Mouse (Mus musculus) layer of hippocampus, postnatal 25 days (tissue): ENCODE results near the gene Pacsin3. TPM values are rescaled to one million over a fixed set of nuclear protein-coding genes. Genes with fewer than 3 reads are reported as not detected.
"Not testable (repeated sequence)": the region's sequence is repeated elsewhere in the genome, so short reads cannot be mapped to it uniquely, and the experiment has no call there.

ENCODE experiments used
- DNase-seq, 2 experiments: peaks; one replicate each; pipeline ENCODE4 v3.0.0; 2022; ENCODE audit warnings: mixed read lengths in 2 of 2, low spot score in 1 of 2; ENCODE audit errors: extremely low spot score in 1 of 2
- total RNA-seq, 2 experiments: library from RNA; stranded (reverse); gene quantifications; 2 replicates each; pipeline ENCODE4 v1.2.3; 2021

The Pacsin3 gene
- 10 to 100 TPM; 25.9 to 30.6 TPM for total RNA-seq

- no peak for DNase-seq
Measured at GRCm38 (mm10) chr2:91255661-91256150, at the start of gene Pacsin3. TSS of gene Pacsin3 (plus strand) at chr2:91255954.

GRCm38 (mm10) chr2:91206254-91206775 lies 49.4 kb upstream of the Pacsin3 start:
- DNase-seq, result no peak

GRCm38 (mm10) chr2:91213311-91213710 lies 42.4 kb upstream of the Pacsin3 start:
- DNase-seq, result no peak

DNA sequence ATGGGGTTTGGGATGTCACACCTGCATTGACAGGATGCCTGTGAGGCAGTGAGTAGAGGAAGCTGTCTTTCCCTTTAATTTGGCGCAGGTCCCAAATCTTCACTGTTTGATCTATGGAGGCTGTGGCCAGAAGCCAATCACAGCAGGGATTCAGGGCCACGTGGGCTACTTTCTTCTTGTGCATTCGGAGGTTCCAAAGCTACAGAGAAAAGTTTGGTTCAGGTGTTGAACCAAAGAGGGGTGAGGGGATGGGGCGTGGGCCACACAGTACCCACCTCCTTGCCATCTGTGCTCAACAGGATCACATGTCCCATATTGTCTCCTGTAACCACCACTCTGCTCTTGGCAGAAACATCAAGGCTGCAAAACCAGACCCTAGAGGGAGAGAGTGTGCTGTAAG lies 38.7 kb upstream of the Pacsin3 start:
- DNase-seq, result no peak

- DNase-seq, result no peak
Measured at GRCm38 (mm10) chr2:91220501-91220900, 35.3 kb upstream of the Pacsin3 start.

GRCm38 (mm10) chr2:91223614-91224013 lies 32.1 kb upstream of the Pacsin3 start:
- no peak for DNase-seq

- no peak for DNase-seq
Measured at GRCm38 (mm10) chr2:91229735-91230134, 26.0 kb upstream of the Pacsin3 start.

- DNase-seq, result peak; percentile 76 to 80
Measured at GRCm38 (mm10) chr2:91236601-91237510, 18.9 kb upstream of the Pacsin3 start, which contains the start of gene Ddb2. TSS of gene Ddb2 (minus strand) at chr2:91236982.

DNA sequence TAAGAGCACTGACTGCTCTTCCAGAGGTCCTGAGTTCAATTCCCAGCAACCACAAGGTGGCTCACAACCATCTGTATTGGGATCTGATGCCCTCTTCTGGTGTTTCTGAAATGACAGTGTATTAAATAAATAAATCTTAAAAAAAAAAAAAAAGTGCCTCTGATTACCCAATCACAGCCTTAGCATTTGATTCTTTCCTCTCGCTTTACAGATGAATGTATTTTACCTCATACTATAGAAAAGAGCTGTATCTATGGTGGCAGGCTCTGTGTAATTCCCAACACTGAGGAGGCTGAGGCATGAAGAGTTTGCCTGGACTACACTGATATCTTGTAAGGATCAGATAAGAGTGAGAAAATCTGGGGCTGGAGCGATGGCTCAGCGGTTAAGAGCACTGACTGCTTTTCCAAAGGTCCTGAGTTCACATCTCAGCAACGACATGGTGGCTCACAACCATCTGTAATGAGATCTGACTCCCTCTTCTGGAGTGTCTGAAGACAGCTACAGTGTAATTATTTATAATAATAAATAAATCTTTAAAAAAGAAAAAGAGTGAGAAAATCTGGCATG lies 18.2 kb upstream of the Pacsin3 start:
- not testable (repeated sequence) for DNase-seq

DNA sequence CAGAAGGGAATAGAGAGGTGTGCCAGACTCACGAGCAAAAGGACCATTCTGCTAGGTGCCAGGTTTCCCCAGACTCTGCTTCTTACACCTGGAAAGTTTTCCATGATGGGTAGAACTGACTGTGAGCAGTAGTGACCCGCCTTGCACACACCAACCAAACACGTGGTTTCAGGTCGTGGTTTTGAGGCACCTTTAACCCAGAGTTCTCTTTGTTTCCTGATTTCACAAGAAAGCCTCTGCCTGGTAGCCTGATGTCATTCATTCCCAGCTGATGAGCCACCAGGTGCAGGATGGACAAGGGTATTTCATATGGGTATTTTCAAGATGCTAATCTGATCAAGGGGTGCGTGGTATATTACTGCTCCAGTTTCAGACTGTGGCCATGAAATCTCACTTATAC lies 13.2 kb upstream of the Pacsin3 start:
- DNase-seq, result no peak

- peak in 1 of 2 experiments; percentile 60 for DNase-seq
Measured at GRCm38 (mm10) chr2:91243416-91243815, 12.3 kb upstream of the Pacsin3 start.

GRCm38 (mm10) chr2:91244557-91245228 lies 11.1 kb upstream of the Pacsin3 start:
- no peak for DNase-seq

GRCm38 (mm10) chr2:91248366-91248765 lies 7.4 kb upstream of the Pacsin3 start:
- DNase-seq, result no peak

- DNase-seq, result no peak
Measured at GRCm38 (mm10) chr2:91252001-91252400, 3.8 kb upstream of the Pacsin3 start.

GRCm38 (mm10) chr2:91252512-91252911 lies 3.2 kb upstream of the Pacsin3 start:
- DNase-seq, result no peak

DNA sequence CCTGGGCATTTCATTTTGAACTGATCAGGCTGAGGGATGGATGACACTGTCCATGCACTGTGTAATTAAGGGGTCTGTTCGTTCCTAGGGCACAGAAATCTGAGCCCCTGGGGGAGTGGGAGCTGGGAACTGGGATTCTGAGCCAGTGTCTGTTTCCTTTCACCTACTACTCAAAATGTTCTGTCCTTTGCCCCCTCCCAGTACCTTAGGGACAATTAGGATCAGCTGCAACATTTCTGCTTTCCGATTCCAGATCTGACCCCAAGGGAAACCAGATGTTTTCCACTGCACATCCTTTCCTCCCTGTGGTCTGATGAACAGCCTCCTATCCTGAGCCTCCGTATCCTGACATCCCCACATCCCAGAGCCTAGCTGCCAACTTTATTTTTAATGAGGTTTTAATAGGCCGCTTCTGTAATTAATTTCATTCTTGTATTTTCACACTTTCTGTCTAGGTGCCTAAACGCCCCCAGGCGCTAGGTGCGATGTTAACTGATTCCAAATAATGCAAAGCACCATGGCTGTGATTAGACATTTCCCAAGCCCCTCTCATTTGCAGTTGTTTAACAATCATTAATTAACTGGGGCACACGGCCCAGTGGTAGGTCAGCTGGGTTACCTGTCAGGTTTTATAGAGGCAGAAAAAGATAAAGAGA lies 901 bp upstream of the Pacsin3 start:
- DNase-seq, result no peak

DNA sequence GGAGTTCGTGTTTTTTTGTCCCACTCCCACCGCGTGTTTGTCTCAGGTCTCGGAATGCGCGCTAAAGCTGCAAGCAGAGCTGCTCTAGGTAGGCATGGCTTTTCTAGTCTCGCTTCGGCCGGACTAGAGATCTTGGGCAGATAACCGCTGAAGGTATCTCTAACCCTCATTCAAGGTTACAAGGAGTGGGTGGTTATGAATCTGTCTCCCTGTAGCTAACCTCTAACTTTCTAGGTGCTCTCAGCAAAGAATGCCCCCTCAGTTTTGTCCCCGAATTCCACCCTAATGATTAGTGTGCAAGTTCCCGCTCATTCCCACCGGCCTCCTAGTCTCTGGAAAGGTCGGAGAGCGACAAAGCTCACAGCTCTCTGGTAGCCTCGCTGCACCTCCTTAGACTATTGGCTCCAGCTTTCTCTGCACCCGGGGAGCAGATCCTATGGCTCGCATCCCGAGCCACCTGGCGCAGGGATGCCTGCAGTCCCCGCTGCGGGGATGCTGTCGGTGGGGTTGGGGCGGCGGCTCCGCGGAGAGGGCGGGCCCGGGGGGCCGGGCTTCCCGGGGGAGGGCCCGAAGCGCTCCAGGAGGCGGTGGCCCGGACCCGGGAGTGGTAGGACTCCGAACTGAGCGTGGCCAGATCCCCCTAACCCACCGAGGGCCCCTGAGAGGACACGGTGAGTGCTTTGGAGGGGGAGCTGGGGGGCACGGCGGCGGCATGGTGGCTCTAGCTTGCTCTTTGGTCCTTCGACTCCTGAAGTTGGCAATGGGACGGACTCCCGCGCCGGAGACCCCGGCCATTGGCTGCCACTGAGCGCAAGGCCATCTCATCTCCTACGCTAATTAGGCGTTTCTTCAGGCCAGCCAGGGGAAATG lies 737 bp downstream of the Pacsin3 start:
- DNase-seq, result no peak

GRCm38 (mm10) chr2:91257126-91257980 lies 1.6 kb downstream of the Pacsin3 start:
- no peak for DNase-seq
